Mouse (Mus musculus) ES-Bruce4 (cell line): ENCODE measurements around the gene Ugt1a7c. TPM values are rescaled to one million over a fixed set of nuclear protein-coding genes. Genes with fewer than 3 reads are reported as not detected.

Source experiments
- H3K27ac ChIP-seq: 2 replicates; pipeline ENCODE4 v1.5.1; 2012; ENCODE audit warnings: low read length, inconsistent platforms; ENCODE audit not compliant: insufficient read depth
- H3K27me3 ChIP-seq: 2 replicates; pipeline ENCODE4 v1.6.1; 2012; ENCODE audit warnings: mild to moderate bottlenecking, low read length, inconsistent platforms; ENCODE audit not compliant: control insufficient read depth, poor library complexity, insufficient read depth, severe bottlenecking
- H3K36me3 ChIP-seq: 2 replicates; pipeline ENCODE4 v1.6.1; 2012; ENCODE audit warnings: inconsistent platforms, mild to moderate bottlenecking, low read length, moderate library complexity; ENCODE audit not compliant: control insufficient read depth, poor library complexity, insufficient read depth, severe bottlenecking
- H3K4me1 ChIP-seq: one replicate; pipeline ENCODE4 v1.8.1; 2011; ENCODE audit warnings: low read length; ENCODE audit not compliant: control insufficient read depth, insufficient read depth
- H3K4me3 ChIP-seq: 2 replicates; pipeline ENCODE4 v1.5.1; 2011; ENCODE audit warnings: low read depth, mild to moderate bottlenecking, low read length
- H3K9ac ChIP-seq: 2 replicates; pipeline ENCODE4 v1.6.1; 2012; ENCODE audit warnings: low read depth, mild to moderate bottlenecking, inconsistent platforms; ENCODE audit not compliant: poor library complexity, severe bottlenecking
- H3K9me3 ChIP-seq: replicated peaks from 2 replicates; pipeline ENCODE4 v1.6.1; 2012; ENCODE audit warnings: mild to moderate bottlenecking, low read length, inconsistent platforms; ENCODE audit not compliant: control insufficient read depth, poor library complexity, insufficient read depth, severe bottlenecking
- CTCF ChIP-seq: IDR thresholded peaks from one replicate; pipeline ENCODE4 v1.8.1; 2011; ENCODE audit warnings: low read depth, low read length
- EP300 ChIP-seq: IDR thresholded peaks from 2 replicates; pipeline ENCODE4 v1.6.1; 2011; ENCODE audit warnings: low read depth, low read length; ENCODE audit not compliant: insufficient read depth
- POLR2A ChIP-seq: IDR thresholded peaks from one replicate; pipeline ENCODE4 v1.8.1; 2011; ENCODE audit warnings: low read length; ENCODE audit not compliant: insufficient read depth
- polyA plus RNA-seq: library from polyadenylated mRNA; stranded (reverse); fragments of >200 nt; gene quantifications from 2 replicates; pipeline ENCODE4 v1.2.4, GENCODE M21; 2011; ENCODE audit warnings: low read depth; ENCODE audit not compliant: missing spikeins, insufficient read depth, insufficient read length

Ugt1a7c gene
- polyA plus RNA-seq, 1 experiment: not detected

GRCm38 (mm10) chr1:88186325-88186935 lies 91.6 kb downstream of the Ugt1a7c start:
- Histone ChIP-seq H3K27me3 (no peaks in the 10 kb centered on the region), H3K4me3 (no peak overlapping the region), H3K9ac (no peak overlapping the region), H3K4me1 (no peaks in the 10 kb centered on the region), H3K27ac (no peak overlapping the region), H3K36me3 (no peaks in the 10 kb centered on the region), H3K9me3 (no peaks in the 10 kb centered on the region)
- TF ChIP-seq CTCF (no peak), EP300 (no peak), POLR2A (no peak)

GRCm38 (mm10) chr1:88192136-88192535 lies 97.3 kb downstream of the Ugt1a7c start:
- no peak overlapping the region for H3K4me3 ChIP-seq
- H3K36me3 ChIP-seq: no peaks in the 10 kb centered on the region
- H3K9ac ChIP-seq: no peak overlapping the region
- H3K27me3 ChIP-seq: no peaks in the 10 kb centered on the region
- no peak overlapping the region for H3K27ac ChIP-seq
- no peaks in the 10 kb centered on the region for H3K9me3 ChIP-seq
- TF ChIP-seq POLR2A (no peak), CTCF (no peak), EP300 (no peak)
- no peaks in the 10 kb centered on the region for H3K4me1 ChIP-seq

- Histone ChIP-seq H3K4me1 (no peaks in the 10 kb centered on the region), H3K27me3 (no peaks in the 10 kb centered on the region), H3K4me3 (no peak overlapping the region), H3K9ac (no peak overlapping the region), H3K9me3 (no peaks in the 10 kb centered on the region), H3K27ac (no peak overlapping the region), H3K36me3 (no peaks in the 10 kb centered on the region)
- TF ChIP-seq EP300 (no peak), POLR2A (no peak), CTCF (no peak)
These were observed 100.8 kb downstream of the Ugt1a7c start for GRCm38 (mm10) chr1:88195687-88196086.

- H3K9ac ChIP-seq: no peak overlapping the region
- H3K27ac ChIP-seq: no peak overlapping the region
- no peak for TF ChIP-seq CTCF
- no peak for TF ChIP-seq EP300
- TF ChIP-seq POLR2A: no peak
- no peaks in the 10 kb centered on the region for H3K27me3 ChIP-seq
- H3K4me1 ChIP-seq: no peaks in the 10 kb centered on the region
- no peaks in the 10 kb centered on the region for H3K9me3 ChIP-seq
- no peaks in the 10 kb centered on the region for H3K36me3 ChIP-seq
- H3K4me3 ChIP-seq: no peak overlapping the region
These were observed 102.6 kb downstream of the Ugt1a7c start for GRCm38 (mm10) chr1:88197443-88197842.

- H3K27ac ChIP-seq: no peak overlapping the region
- H3K4me3 ChIP-seq: no peak overlapping the region
- H3K4me1 ChIP-seq: no peaks in the 10 kb centered on the region
- H3K27me3 ChIP-seq: peaks cover 6% of the 10 kb centered on the region
- no peak overlapping the region for H3K9ac ChIP-seq
- no peaks in the 10 kb centered on the region for H3K36me3 ChIP-seq
- TF ChIP-seq CTCF (no peak), POLR2A (no peak), EP300 (no peak)
- H3K9me3 ChIP-seq: 0 out of 2 replicates have a peak, but pooled peaks cover 5% of the 10 kb centered on the region
These were observed 105.1 kb downstream of the Ugt1a7c start for GRCm38 (mm10) chr1:88199996-88200395.

GRCm38 (mm10) chr1:88200456-88200855 lies 105.6 kb downstream of the Ugt1a7c start, which contains the start of gene Ugt1a2:
Gene Ugt1a2 (plus strand): TSS chr1:88200601.
- Histone ChIP-seq H3K4me1 (no peaks in the 10 kb centered on the region), H3K36me3 (no peaks in the 10 kb centered on the region), H3K27me3 (peaks cover 8% of the 10 kb centered on the region), H3K9me3 (0 out of 2 replicates have a peak, but pooled peaks cover 5% of the 10 kb centered on the region), H3K9ac (no peak within 1 kb of the TSS), H3K27ac (no peak within 1 kb of the TSS), H3K4me3 (no peak within 1 kb of the TSS)
- TF ChIP-seq CTCF (no peak), EP300 (no peak), POLR2A (no peak)
